ENCODE assay signal across 13 mouse cellular contexts in genomic region chr5:75449913-75450525, GRCm38 (mm10).
DNase-seq lines count a peak whose midpoint lies in the region; ATAC-seq and TF ChIP-seq lines count a peak whose summit lies in the region.
"Had no signal": no experiment of that assay in that cellular context is flagged by ENCODE, and none has a peak within 500 bp of the region (broad histone marks: within the 10 kb centered on the region; RNA-seq: fewer than 3 reads in every experiment).

No protein-coding gene starts in this region.

- TF ChIP-seq POLR2A in ES-Bruce4 (IDR thresholded peaks at IDR 0.05; ENCODE audit: insufficient read depth, low read length), result no peak

- H3K4me1 ChIP-seq in heart, embryonic 10.5 days, result peaks cover 6% of the 10 kb centered on the region; the same call in 1 of the 2 replicates
- H3K4me1 ChIP-seq in ES-Bruce4 (ENCODE audit: control insufficient read depth, insufficient read depth, low read length), result no peaks in the 10 kb centered on the region
- H3K4me1 ChIP-seq in forebrain, embryonic 16.5 days (replicated peaks; ENCODE audit: control insufficient read depth, insufficient read depth, low read length), result peaks cover 8% of the 10 kb centered on the region
- H3K4me1 ChIP-seq in midbrain, embryonic 12.5 days, result 0 out of 2 replicates have a peak, but pooled peaks cover 4% of the 10 kb centered on the region
- H3K4me1 ChIP-seq in intestine, embryonic 15.5 days (replicated peaks), result no peaks in the 10 kb centered on the region

- TF ChIP-seq CTCF in ES-Bruce4 (IDR thresholded peaks at IDR 0.05; ENCODE audit: low read depth, low read length), result no peak

- no peak overlapping the region for H3K27ac ChIP-seq in heart, embryonic 10.5 days
- H3K27ac ChIP-seq in ES-Bruce4 (ENCODE audit: insufficient read depth, low read length), result no peak overlapping the region
- no peak overlapping the region for H3K27ac ChIP-seq in forebrain, embryonic 16.5 days (ENCODE audit: low read length)
- no peak overlapping the region for H3K27ac ChIP-seq in midbrain, embryonic 12.5 days (replicated peaks)
- H3K27ac ChIP-seq in intestine, embryonic 15.5 days, result no peak overlapping the region
- H3K27ac ChIP-seq: limb, embryonic 10.5 days; macrophage had no signal

- no peak overlapping the region for H3K4me2 ChIP-seq in forebrain, embryonic 16.5 days (ENCODE audit: low read length)
- 0 out of 2 replicates have a peak overlapping the region, but pooled peaks have one; percentile 15 for H3K4me2 ChIP-seq in midbrain, embryonic 12.5 days (replicated peaks)
- H3K4me2 ChIP-seq in intestine, embryonic 15.5 days (replicated peaks), result no peak overlapping the region

- TF ChIP-seq EP300 in ES-Bruce4 (IDR thresholded peaks at IDR 0.05; ENCODE audit: insufficient read depth, low read depth, low read length), result no peak

- no peak overlapping the region for H3K9ac ChIP-seq in ES-Bruce4 (ENCODE audit: low read depth, poor library complexity, severe bottlenecking)
- H3K9ac ChIP-seq in forebrain, embryonic 16.5 days (replicated peaks; ENCODE audit: low read depth, low read length), result no peak overlapping the region
- H3K9ac ChIP-seq in midbrain, embryonic 12.5 days (replicated peaks), result no peak overlapping the region
- H3K9ac ChIP-seq in intestine, embryonic 15.5 days, result no peak overlapping the region

- ATAC-seq in forebrain, embryonic 16.5 days, result peak; percentile 45
- ATAC-seq in midbrain, embryonic 12.5 days (ENCODE audit: low FRiP score, low read depth), result peak; percentile 19; the same call in 1 of the 2 replicates
- ATAC-seq in intestine, embryonic 15.5 days, result no peak

- peak overlapping the region; percentile 38 for H3K4me3 ChIP-seq in heart, embryonic 10.5 days
- H3K4me3 ChIP-seq in ES-Bruce4 (ENCODE audit: low read depth, low read length), result peak overlapping the region; percentile 10
- H3K4me3 ChIP-seq in forebrain, embryonic 16.5 days (replicated peaks; ENCODE audit: low read length), result no peak overlapping the region
- no peak overlapping the region for H3K4me3 ChIP-seq in midbrain, embryonic 12.5 days
- no peak overlapping the region for H3K4me3 ChIP-seq in intestine, embryonic 15.5 days (replicated peaks)
- H3K4me3 ChIP-seq: limb, embryonic 10.5 days had no signal

- no peaks in the 10 kb centered on the region for H3K36me3 ChIP-seq in heart, embryonic 10.5 days
- H3K36me3 ChIP-seq in ES-Bruce4 (ENCODE audit: control insufficient read depth, insufficient read depth, low read length, poor library complexity, severe bottlenecking), result no peaks in the 10 kb centered on the region
- H3K36me3 ChIP-seq in forebrain, embryonic 16.5 days (ENCODE audit: control insufficient read depth, insufficient read depth), result no peaks in the 10 kb centered on the region
- no peaks in the 10 kb centered on the region for H3K36me3 ChIP-seq in midbrain, embryonic 12.5 days
- H3K36me3 ChIP-seq in intestine, embryonic 15.5 days, result no peaks in the 10 kb centered on the region
- H3K36me3 ChIP-seq: limb, embryonic 10.5 days had no signal

- 53% methylated on average over 21 of the region's 21 CpGs for WGBS in heart, embryonic 10.5 days
- 43% methylated on average over 21 of the region's 21 CpGs for WGBS in forebrain, embryonic 16.5 days
- 53% methylated on average over 21 of the region's 21 CpGs for WGBS in midbrain, embryonic 12.5 days
- WGBS in intestine, embryonic 15.5 days, result 65% methylated on average over 21 of the region's 21 CpGs

- H3K27me3 ChIP-seq in heart, embryonic 10.5 days (ENCODE audit: insufficient read depth, poor library complexity, severe bottlenecking), result peaks cover 30% of the 10 kb centered on the region
- H3K27me3 ChIP-seq in ES-Bruce4 (ENCODE audit: control insufficient read depth, insufficient read depth, low read length, poor library complexity, severe bottlenecking), result no peaks in the 10 kb centered on the region
- no peaks in the 10 kb centered on the region for H3K27me3 ChIP-seq in forebrain, embryonic 16.5 days (replicated peaks; ENCODE audit: control insufficient read depth, insufficient read depth, low read length)
- H3K27me3 ChIP-seq in midbrain, embryonic 12.5 days, result peaks cover 12% of the 10 kb centered on the region
- H3K27me3 ChIP-seq in intestine, embryonic 15.5 days (replicated peaks), result no peaks in the 10 kb centered on the region
- H3K27me3 ChIP-seq: CH12.LX had no signal

- H3K9me3 ChIP-seq in heart, embryonic 10.5 days, result no peaks in the 10 kb centered on the region
- no peaks in the 10 kb centered on the region for H3K9me3 ChIP-seq in ES-Bruce4 (replicated peaks; ENCODE audit: control insufficient read depth, insufficient read depth, low read length, poor library complexity, severe bottlenecking)
- H3K9me3 ChIP-seq in forebrain, embryonic 16.5 days (ENCODE audit: control insufficient read depth, low read length), result no peaks in the 10 kb centered on the region
- no peaks in the 10 kb centered on the region for H3K9me3 ChIP-seq in midbrain, embryonic 12.5 days
- H3K9me3 ChIP-seq in intestine, embryonic 15.5 days, result no peaks in the 10 kb centered on the region
- H3K9me3 ChIP-seq: limb, embryonic 10.5 days had no signal

- DNase-seq in heart, embryonic 10.5 days (ENCODE audit: low spot score), result no peak
- DNase-seq in heart, postnatal 4 days, result no peak
- DNase-seq in B cell, adult 2 months, result no peak
- DNase-seq in thymus, postnatal 25 days, result no peak
- DNase-seq: adrenal gland, postnatal 10 days; cerebellum, adult 9-10 months had no signal

Comparison
In these comparisons a context has a peak if more than half of its experiments do, and no peak if none do; other contexts are left out.
1. H3K4me3 ChIP-seq: peak in heart, embryonic 10.5 days (single experiment) and ES-Bruce4 (single experiment); none in forebrain, embryonic 16.5 days (single experiment), midbrain, embryonic 12.5 days (single experiment) and intestine, embryonic 15.5 days (single experiment).